Mouse (Mus musculus): ENCODE measurements around the gene Prkab2. TPM values are rescaled to one million over a fixed set of nuclear protein-coding genes. Genes with fewer than 3 reads are reported as not detected.

Gene Prkab2
- polyA plus RNA-seq (2014; fragmentation: Nextera tagmentation; extraction: Ambion mirVana), result 12.3 and 13.8 TPM in 2 replicates

- peak; percentile 96 for DNase-seq (ENCODE audit: low spot score)
- peak within 1 kb of the TSS; percentile 67 for H3K9ac ChIP-seq
- H3K4me2 ChIP-seq (replicated peaks), result peak within 1 kb of the TSS; percentile 69
- H3K4me3 ChIP-seq (replicated peaks; ENCODE audit: low read length), result peak within 1 kb of the TSS; percentile 75
- no peaks in the 10 kb centered on the region for H3K27me3 ChIP-seq (ENCODE audit: control insufficient read depth, insufficient read depth, low read length)
- H3K27ac ChIP-seq, result peak within 1 kb of the TSS; percentile 58
- ATAC-seq (ENCODE audit: low FRiP score), result peak; percentile 95
- peaks cover 11% of the 10 kb centered on the region; the same call in 1 of the 2 replicates for H3K4me1 ChIP-seq (replicated peaks; ENCODE audit: control insufficient read depth, insufficient read depth, low read length)
- H3K36me3 ChIP-seq (replicated peaks; ENCODE audit: control insufficient read depth, insufficient read depth), result peaks cover 6% of the 10 kb centered on the region
- no peaks in the 10 kb centered on the region for H3K9me3 ChIP-seq (ENCODE audit: control insufficient read depth, low read length)
- 1% methylated on average over 51 of the region's 51 CpGs for WGBS
Measured at GRCm38 (mm10) chr3:97657655-97658411, at the start of gene Prkab2. Gene Prkab2, plus strand, starts transcription at chr3:97658193.

- 0 out of 2 replicates have a peak, but pooled peaks have one; percentile 3 for ATAC-seq (ENCODE audit: low FRiP score)
- DNase-seq (ENCODE audit: low spot score), result peak; percentile 27
- H3K27me3 ChIP-seq (ENCODE audit: control insufficient read depth, insufficient read depth, low read length), result no peaks in the 10 kb centered on the region
- peak overlapping the region; percentile 79; the same call in 1 of the 2 replicates for H3K9ac ChIP-seq
- WGBS, result 3% methylated on average over 20 of the region's 20 CpGs
- no peaks in the 10 kb centered on the region for H3K36me3 ChIP-seq (replicated peaks; ENCODE audit: control insufficient read depth, insufficient read depth)
- H3K4me3 ChIP-seq (replicated peaks; ENCODE audit: low read length), result peak overlapping the region; percentile 74
- H3K4me1 ChIP-seq (replicated peaks; ENCODE audit: control insufficient read depth, insufficient read depth, low read length), result no peaks in the 10 kb centered on the region
- H3K27ac ChIP-seq, result no peak overlapping the region
- H3K9me3 ChIP-seq (ENCODE audit: control insufficient read depth, low read length), result no peaks in the 10 kb centered on the region
- H3K4me2 ChIP-seq (replicated peaks), result peak overlapping the region; percentile 51
Measured at GRCm38 (mm10) chr3:97609201-97609844, 48.7 kb upstream of the Prkab2 start.

GRCm38 (mm10) chr3:97609845-97610410, 48.1 kb upstream of the Prkab2 start, which contains the start of gene Chd1l:
Gene Chd1l, minus strand, starts transcription at chr3:97610203.
- under 1% methylated on average over 43 of the region's 56 CpGs for WGBS
- Histone ChIP-seq H3K27ac (peak within 1 kb of the TSS; percentile 86), H3K9me3 (ENCODE audit: control insufficient read depth, low read length) (no peaks in the 10 kb centered on the region), H3K9ac (peak within 1 kb of the TSS; percentile 79), H3K4me2 (replicated peaks) (peak within 1 kb of the TSS; percentile 51), H3K36me3 (replicated peaks; ENCODE audit: control insufficient read depth, insufficient read depth) (no peaks in the 10 kb centered on the region), H3K27me3 (ENCODE audit: control insufficient read depth, insufficient read depth, low read length) (no peaks in the 10 kb centered on the region), H3K4me3 (replicated peaks; ENCODE audit: low read length) (peak within 1 kb of the TSS; percentile 74), H3K4me1 (replicated peaks; ENCODE audit: control insufficient read depth, insufficient read depth, low read length) (no peaks in the 10 kb centered on the region)
- ATAC-seq (ENCODE audit: low FRiP score), result peak; percentile 96
- peak; percentile 96 for DNase-seq (ENCODE audit: low spot score)

- no peak for DNase-seq (ENCODE audit: low spot score)
Measured at GRCm38 (mm10) chr3:97611021-97611420, 47.0 kb upstream of the Prkab2 start.

GRCm38 (mm10) chr3:97615154-97615553, 42.8 kb upstream of the Prkab2 start:
- Histone ChIP-seq H3K27ac (no peak overlapping the region), H3K9me3 (ENCODE audit: control insufficient read depth, low read length) (no peaks in the 10 kb centered on the region), H3K4me2 (replicated peaks) (no peak overlapping the region), H3K36me3 (replicated peaks; ENCODE audit: control insufficient read depth, insufficient read depth) (no peaks in the 10 kb centered on the region), H3K27me3 (ENCODE audit: control insufficient read depth, insufficient read depth, low read length) (no peaks in the 10 kb centered on the region), H3K9ac (no peak overlapping the region), H3K4me3 (replicated peaks; ENCODE audit: low read length) (no peak overlapping the region), H3K4me1 (replicated peaks; ENCODE audit: control insufficient read depth, insufficient read depth, low read length) (no peaks in the 10 kb centered on the region)
- DNase-seq (ENCODE audit: low spot score) (no peak), ATAC-seq (ENCODE audit: low FRiP score) (no peak)
- WGBS, result 40% methylated on average over 1 of the region's 1 CpGs

More at GRCm38 (mm10) chr3:97611021-97611420, 47.0 kb upstream of the Prkab2 start:
- Histone ChIP-seq H3K4me3 (replicated peaks; ENCODE audit: low read length) (no peak overlapping the region), H3K4me1 (replicated peaks; ENCODE audit: control insufficient read depth, insufficient read depth, low read length) (no peaks in the 10 kb centered on the region), H3K27ac (no peak overlapping the region), H3K9ac (no peak overlapping the region), H3K36me3 (replicated peaks; ENCODE audit: control insufficient read depth, insufficient read depth) (no peaks in the 10 kb centered on the region), H3K9me3 (ENCODE audit: control insufficient read depth, low read length) (no peaks in the 10 kb centered on the region), H3K4me2 (replicated peaks) (no peak overlapping the region), H3K27me3 (ENCODE audit: control insufficient read depth, insufficient read depth, low read length) (no peaks in the 10 kb centered on the region)
- WGBS, result 94% methylated on average over 6 of the region's 6 CpGs
- no peak for ATAC-seq (ENCODE audit: low FRiP score)

GRCm38 (mm10) chr3:97615933-97616332, 42.1 kb upstream of the Prkab2 start:
- WGBS, result 90% methylated on average over 4 of the region's 4 CpGs
- Histone ChIP-seq H3K4me2 (replicated peaks) (no peak overlapping the region), H3K4me3 (replicated peaks; ENCODE audit: low read length) (no peak overlapping the region), H3K36me3 (replicated peaks; ENCODE audit: control insufficient read depth, insufficient read depth) (no peaks in the 10 kb centered on the region), H3K9me3 (ENCODE audit: control insufficient read depth, low read length) (no peaks in the 10 kb centered on the region), H3K27me3 (ENCODE audit: control insufficient read depth, insufficient read depth, low read length) (no peaks in the 10 kb centered on the region), H3K4me1 (replicated peaks; ENCODE audit: control insufficient read depth, insufficient read depth, low read length) (no peaks in the 10 kb centered on the region), H3K27ac (no peak overlapping the region), H3K9ac (no peak overlapping the region)
- DNase-seq (ENCODE audit: low spot score), result no peak
- no peak for ATAC-seq (ENCODE audit: low FRiP score)

GRCm38 (mm10) chr3:97617091-97617825, 40.7 kb upstream of the Prkab2 start:
- Histone ChIP-seq H3K4me1 (replicated peaks; ENCODE audit: control insufficient read depth, insufficient read depth, low read length) (no peaks in the 10 kb centered on the region), H3K4me3 (replicated peaks; ENCODE audit: low read length) (no peak overlapping the region), H3K4me2 (replicated peaks) (no peak overlapping the region), H3K27me3 (ENCODE audit: control insufficient read depth, insufficient read depth, low read length) (no peaks in the 10 kb centered on the region), H3K9ac (no peak overlapping the region), H3K36me3 (replicated peaks; ENCODE audit: control insufficient read depth, insufficient read depth) (no peaks in the 10 kb centered on the region), H3K27ac (no peak overlapping the region), H3K9me3 (ENCODE audit: control insufficient read depth, low read length) (no peaks in the 10 kb centered on the region)
- ATAC-seq (ENCODE audit: low FRiP score) (no peak), DNase-seq (ENCODE audit: low spot score) (no peak)
- WGBS, result 97% methylated on average over 18 of the region's 19 CpGs

- no peak for DNase-seq (ENCODE audit: low spot score)
- no peak for ATAC-seq (ENCODE audit: low FRiP score)
- 87% methylated on average over 8 of the region's 8 CpGs for WGBS
Measured at GRCm38 (mm10) chr3:97617899-97618298, 40.1 kb upstream of the Prkab2 start.

GRCm38 (mm10) chr3:97620657-97621056, 37.3 kb upstream of the Prkab2 start:
- WGBS, result 94% methylated on average over 4 of the region's 4 CpGs

More at GRCm38 (mm10) chr3:97617899-97618298, 40.1 kb upstream of the Prkab2 start:
- Histone ChIP-seq H3K36me3 (replicated peaks; ENCODE audit: control insufficient read depth, insufficient read depth) (no peaks in the 10 kb centered on the region), H3K27me3 (ENCODE audit: control insufficient read depth, insufficient read depth, low read length) (no peaks in the 10 kb centered on the region), H3K4me2 (replicated peaks) (no peak overlapping the region), H3K4me1 (replicated peaks; ENCODE audit: control insufficient read depth, insufficient read depth, low read length) (no peaks in the 10 kb centered on the region), H3K9me3 (ENCODE audit: control insufficient read depth, low read length) (no peaks in the 10 kb centered on the region), H3K4me3 (replicated peaks; ENCODE audit: low read length) (no peak overlapping the region), H3K9ac (no peak overlapping the region), H3K27ac (no peak overlapping the region)

More at GRCm38 (mm10) chr3:97620657-97621056, 37.3 kb upstream of the Prkab2 start:
- Histone ChIP-seq H3K36me3 (replicated peaks; ENCODE audit: control insufficient read depth, insufficient read depth) (no peaks in the 10 kb centered on the region), H3K9ac (no peak overlapping the region), H3K4me1 (replicated peaks; ENCODE audit: control insufficient read depth, insufficient read depth, low read length) (no peaks in the 10 kb centered on the region), H3K4me2 (replicated peaks) (no peak overlapping the region), H3K27ac (no peak overlapping the region), H3K27me3 (ENCODE audit: control insufficient read depth, insufficient read depth, low read length) (no peaks in the 10 kb centered on the region), H3K4me3 (replicated peaks; ENCODE audit: low read length) (no peak overlapping the region), H3K9me3 (ENCODE audit: control insufficient read depth, low read length) (no peaks in the 10 kb centered on the region)
- no peak for ATAC-seq (ENCODE audit: low FRiP score)
- DNase-seq (ENCODE audit: low spot score), result no peak
